Mouse (Mus musculus) MEL (cell line): ENCODE data around the gene Kif5a. TPM values are rescaled to one million over a fixed set of nuclear protein-coding genes. Genes with fewer than 3 reads are reported as not detected.
A peak's percentile ranks its signal among the peaks of the same experiment; 100 is the strongest.

Experiments
- DNase-seq: peaks from one replicate; pipeline ENCODE4 v3.0.0; 2011; ENCODE audit warnings: low read depth, low spot score
- H3K27ac ChIP-seq: 2 replicates; pipeline ENCODE4 v1.5.1; 2012; ENCODE audit warnings: low read depth, mild to moderate bottlenecking, control low read depth, low read length, moderate library complexity; ENCODE audit not compliant: control insufficient read depth
- H3K27me3 ChIP-seq, 2 experiments: fragments of 150-350 bp in 1 of 2; sonication (generic) in 1 of 2; 2 replicates each; pipeline ENCODE4 v1.6.1; 2012; ENCODE audit warnings: low read length in 2 of 2, mild to moderate bottlenecking in 2 of 2, improper control_type of control experiment in 1 of 2, moderate library complexity in 1 of 2; ENCODE audit not compliant: insufficient read depth in 2 of 2, control insufficient read depth in 1 of 2
- H3K36me3 ChIP-seq, 2 experiments: 2 replicates each; pipeline ENCODE4 v1.6.1; 2012 to 2014; ENCODE audit warnings: low read length in 2 of 2, improper control_type of control experiment in 1 of 2, inconsistent platforms in 1 of 2, mild to moderate bottlenecking in 1 of 2; ENCODE audit not compliant: insufficient read depth in 2 of 2, control insufficient read depth in 1 of 2
- H3K4me1 ChIP-seq, 2 experiments: fragments of 150-350 bp in 1 of 2; sonication (generic) in 1 of 2; 2 replicates each; pipeline ENCODE4 v1.6.1; 2012; ENCODE audit warnings: low read length in 2 of 2, improper control_type of control experiment in 1 of 2, mild to moderate bottlenecking in 1 of 2; ENCODE audit not compliant: insufficient read depth in 2 of 2, control insufficient read depth in 1 of 2
- H3K4me3 ChIP-seq, 2 experiments: fragments of 150-350 bp in 1 of 2; sonication (generic) in 1 of 2; 2 replicates each; pipeline ENCODE4 v1.5.1; 2012; ENCODE audit warnings: low read depth in 2 of 2, low read length in 2 of 2, mild to moderate bottlenecking in 2 of 2, moderate library complexity in 2 of 2, control low read depth in 1 of 2, improper control_type of control experiment in 1 of 2; ENCODE audit not compliant: control insufficient read depth in 1 of 2, insufficient read depth in 1 of 2
- H3K79me2 ChIP-seq: 2 replicates; pipeline ENCODE4 v1.6.1; 2012; ENCODE audit warnings: mild to moderate bottlenecking, low read length, moderate library complexity; ENCODE audit not compliant: control insufficient read depth, poor library complexity, insufficient read depth
- H3K9ac ChIP-seq: 2 replicates; pipeline ENCODE4 v1.6.1; 2012; ENCODE audit warnings: low read depth, mild to moderate bottlenecking, control low read depth, low read length, moderate library complexity; ENCODE audit not compliant: control insufficient read depth, poor library complexity, severe bottlenecking
- H3K9me3 ChIP-seq: fragments of 150-350 bp; sonication (generic); replicated peaks from 2 replicates; pipeline ENCODE4 v1.6.1; 2012; ENCODE audit warnings: mild to moderate bottlenecking, low read length, improper control_type of control experiment, moderate library complexity; ENCODE audit not compliant: insufficient read depth
- BHLHE40 ChIP-seq: IDR thresholded peaks from 2 replicates; pipeline ENCODE4 v1.6.1; 2012; ENCODE audit warnings: low read depth, mild to moderate bottlenecking, inconsistent platforms, low read length, improper control_type of control experiment, borderline replicate concordance
- CTCF ChIP-seq, 3 experiments: IDR thresholded peaks in 2 of 3; conservative IDR thresholded peaks in 1 of 3; 2 replicates each; pipeline ENCODE4 v1.5.1; 2011 to 2012; ENCODE audit warnings: low read length in 3 of 3, low read depth in 2 of 3, mild to moderate bottlenecking in 2 of 3, improper control_type of control experiment in 1 of 3, inconsistent platforms in 1 of 3, mixed read lengths in 1 of 3, moderate library complexity in 1 of 3; ENCODE audit not compliant: control insufficient read depth in 1 of 3, insufficient read depth in 1 of 3, poor library complexity in 1 of 3, severe bottlenecking in 1 of 3
- EP300 ChIP-seq, 2 experiments: IDR thresholded peaks; 2 replicates each; pipeline ENCODE4 v1.6.1; 2011; ENCODE audit warnings: improper control_type of control experiment in 2 of 2, low read length in 2 of 2, low read depth in 1 of 2, mild to moderate bottlenecking in 1 of 2
- ETS1 ChIP-seq: IDR thresholded peaks from 2 replicates; pipeline ENCODE4 v1.6.1; 2012; ENCODE audit warnings: low read depth, mild to moderate bottlenecking, inconsistent platforms, low read length, improper control_type of control experiment, moderate library complexity
- GABPA ChIP-seq: IDR thresholded peaks from 2 replicates; pipeline ENCODE4 v1.6.1; 2012; ENCODE audit warnings: low read depth, mild to moderate bottlenecking, inconsistent platforms, low read length, improper control_type of control experiment, moderate library complexity
- GATA1 ChIP-seq: IDR thresholded peaks from 2 replicates; pipeline ENCODE4 v1.6.1; 2011; ENCODE audit warnings: low read depth, low read length, improper control_type of control experiment
- HCFC1 ChIP-seq: IDR thresholded peaks from 2 replicates; pipeline ENCODE4 v1.6.1; 2012; ENCODE audit warnings: low read depth, mild to moderate bottlenecking, inconsistent platforms, low read length, improper control_type of control experiment, moderate library complexity
- JUND ChIP-seq: IDR thresholded peaks from 2 replicates; pipeline ENCODE4 v1.6.1; 2011; ENCODE audit warnings: low read depth, mild to moderate bottlenecking, improper control_type of control experiment, low read length
- KAT2A ChIP-seq: conservative IDR thresholded peaks from 2 replicates; pipeline ENCODE4 v1.6.1; 2012; ENCODE audit warnings: low read depth, low read length, improper control_type of control experiment, inconsistent platforms
- MAX ChIP-seq: IDR thresholded peaks from 2 replicates; pipeline ENCODE4 v1.6.1; 2011; ENCODE audit warnings: low read length, improper control_type of control experiment
- MAZ ChIP-seq: IDR thresholded peaks from 2 replicates; pipeline ENCODE4 v1.6.1; 2012; ENCODE audit warnings: low read depth, mild to moderate bottlenecking, inconsistent platforms, low read length, improper control_type of control experiment
- MYB ChIP-seq: IDR thresholded peaks from 2 replicates; pipeline ENCODE4 v1.6.1; 2011; ENCODE audit warnings: mild to moderate bottlenecking, low read depth, low read length, improper control_type of control experiment
- NELFE ChIP-seq: IDR thresholded peaks from 2 replicates; pipeline ENCODE4 v1.6.1; 2011; ENCODE audit warnings: low read depth, low read length, improper control_type of control experiment
- NRF1 ChIP-seq: IDR thresholded peaks from 2 replicates; pipeline ENCODE4 v1.6.1; 2014; ENCODE audit warnings: low read depth, mild to moderate bottlenecking, inconsistent platforms, low read length, improper control_type of control experiment, moderate library complexity; ENCODE audit not compliant: poor library complexity, insufficient read depth, severe bottlenecking
- UBTF ChIP-seq: IDR thresholded peaks from 2 replicates; pipeline ENCODE4 v1.6.1; 2012; ENCODE audit warnings: low read depth, mild to moderate bottlenecking, inconsistent platforms, low read length, improper control_type of control experiment, moderate library complexity, borderline replicate concordance; ENCODE audit not compliant: insufficient read depth
- USF2 ChIP-seq, 2 experiments: IDR thresholded peaks; 2 replicates each; pipeline ENCODE4 v1.6.1; 2011 to 2012; ENCODE audit warnings: improper control_type of control experiment in 2 of 2, low read length in 2 of 2, borderline replicate concordance in 1 of 2, inconsistent platforms in 1 of 2, low read depth in 1 of 2, mild to moderate bottlenecking in 1 of 2; ENCODE audit not compliant: insufficient read depth in 1 of 2
- ZKSCAN1 ChIP-seq: IDR thresholded peaks from 2 replicates; pipeline ENCODE4 v1.6.1; 2012; ENCODE audit warnings: low read depth, mild to moderate bottlenecking, inconsistent platforms, low read length, improper control_type of control experiment, moderate library complexity
- ZMIZ1 ChIP-seq: IDR thresholded peaks from 2 replicates; pipeline ENCODE4 v1.6.1; 2012; ENCODE audit warnings: low read depth, mild to moderate bottlenecking, inconsistent platforms, low read length, improper control_type of control experiment, moderate library complexity
- ZNF384 ChIP-seq: IDR thresholded peaks from 2 replicates; pipeline ENCODE4 v1.6.1; 2012; ENCODE audit warnings: low read depth, mild to moderate bottlenecking, inconsistent platforms, low read length, improper control_type of control experiment
- polyA plus RNA-seq, 2 experiments: library from polyadenylated mRNA; stranded (reverse) in 1 of 2; unstranded in 1 of 2; fragments of >175 nt in 1 of 2; fragments of >200 nt in 1 of 2; gene quantifications; 2 replicates each; pipeline versions ENCODE4 v1.2.1 to v1.2.4; 2012; ENCODE audit warnings: low replicate concordance in 2 of 2, low read depth in 1 of 2; ENCODE audit not compliant: insufficient read length in 2 of 2, insufficient read depth in 1 of 2, missing spikeins in 1 of 2
- total RNA-seq: library from RNA; depleted of rRNA; stranded (reverse); fragments of 300-350 nt; gene quantifications from 2 replicates; pipeline ENCODE4 v1.2.3, GENCODE M21; 2012

Gene Kif5a
- total and polyA plus RNA-seq, 3 experiments: 0.42 to 1.3 TPM; not detected in 1

DNA sequence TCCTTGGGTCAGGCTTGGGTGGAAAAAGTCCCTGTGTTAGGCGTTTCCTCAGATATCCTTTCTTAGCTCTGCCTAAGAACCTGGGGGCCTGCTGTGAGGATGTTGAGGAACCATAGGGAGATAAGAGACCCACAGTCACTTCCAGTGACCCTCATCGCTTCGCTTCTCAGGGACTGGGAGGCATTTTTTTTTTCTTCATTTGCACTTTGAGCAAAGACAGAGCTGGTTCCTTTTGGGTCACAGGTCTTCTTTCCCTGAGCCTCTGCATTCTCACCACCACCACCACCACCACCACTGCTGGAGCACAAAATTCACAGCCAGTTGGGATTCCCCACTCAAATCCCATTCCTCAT, 82.5 kb downstream of the Kif5a start:
- TF ChIP-seq GATA1: peak; percentile 34; the same call in 1 of the 2 replicates
- TF ChIP-seq JUND: no peak
- no peak for TF ChIP-seq ETS1
- TF ChIP-seq MAZ: no peak
- peak; percentile 69 for TF ChIP-seq ZNF384
- no peak for TF ChIP-seq EP300 (IDR thresholded peaks at IDR 0.05; ENCODE audit: low read depth in 1 of 2, low read length in 2 of 2)
- TF ChIP-seq, all 39 proteins: peak for 2
- H3K27ac ChIP-seq: no peak overlapping the region
- peaks cover 0 to 15% of the 10 kb centered on the region in 2 experiments; a peak in 3 of 4 replicates for H3K4me1 ChIP-seq
- H3K9ac ChIP-seq: no peak overlapping the region
- H3K36me3 ChIP-seq: peaks cover 0 to 4% of the 10 kb centered on the region in 2 experiments; a peak in 2 of 4 replicates
- no peaks in the 10 kb centered on the region for H3K79me2 ChIP-seq
- H3K9me3 ChIP-seq: no peaks in the 10 kb centered on the region
- peak; percentile 43 for DNase-seq
- no peaks in the 10 kb centered on the region for H3K27me3 ChIP-seq
- no peak overlapping the region for H3K4me3 ChIP-seq

DNA sequence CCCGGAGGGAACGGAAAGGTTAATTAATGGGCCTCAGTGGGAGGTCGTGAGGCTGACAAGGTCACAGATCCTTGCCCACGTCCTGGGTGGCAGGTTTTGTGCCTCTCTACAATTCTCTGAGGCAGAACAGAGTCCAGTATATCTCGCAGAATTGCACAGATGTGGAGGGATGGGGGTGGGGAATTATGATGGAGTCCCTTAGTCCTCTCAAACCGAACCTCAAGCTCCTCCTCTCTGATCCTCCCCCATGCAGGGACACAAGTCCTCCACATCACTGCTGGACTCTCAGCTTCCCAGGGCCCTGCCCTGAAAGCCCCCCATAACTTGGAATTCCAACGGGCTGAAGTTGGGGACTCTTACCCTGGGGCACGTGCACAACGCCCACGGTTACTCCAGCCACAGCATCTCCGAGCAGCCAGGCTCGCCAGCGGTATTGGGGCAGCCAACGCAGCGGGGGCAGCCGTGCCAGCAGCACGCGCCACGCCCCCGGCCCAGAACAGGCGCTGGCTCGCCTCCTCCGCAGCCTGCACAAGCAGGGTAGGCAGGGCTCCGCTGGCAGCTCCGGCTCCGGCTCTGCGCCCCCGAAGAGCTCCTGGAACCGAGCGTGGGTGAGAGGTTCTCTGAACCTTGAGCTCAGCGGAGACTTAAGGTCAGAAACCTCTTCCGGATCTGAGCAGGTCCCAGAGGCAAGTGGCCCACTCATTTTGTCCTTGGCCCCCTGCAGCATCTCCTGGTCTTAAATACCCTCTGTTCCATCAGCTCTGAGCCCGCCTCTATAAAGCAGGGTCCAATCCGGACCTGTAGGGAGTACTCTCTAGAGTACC, 83.1 kb downstream of the Kif5a start, which contains the start of gene Slc26a10:
TSS of gene Slc26a10 (minus strand) at position 775 of the 824 bp plus-strand sequence.
- H3K27ac ChIP-seq: no peak within 1 kb of the TSS
- peaks cover 0 to 15% of the 10 kb centered on the region in 2 experiments; a peak in 3 of 4 replicates for H3K4me1 ChIP-seq
- no peak for DNase-seq
- no peaks in the 10 kb centered on the region for H3K79me2 ChIP-seq
- H3K36me3 ChIP-seq: peaks cover 0 to 4% of the 10 kb centered on the region in 2 experiments; a peak in 2 of 4 replicates
- no peaks in the 10 kb centered on the region for H3K27me3 ChIP-seq
- no peak for TF ChIP-seq MAX
- TF ChIP-seq HCFC1: no peak
- TF ChIP-seq MYB: no peak
- no peak for TF ChIP-seq NELFE
- no peak for TF ChIP-seq KAT2A
- TF ChIP-seq CTCF (IDR thresholded peaks at IDR 0.05 in 2 of 3, conservative IDR thresholded peaks at IDR 0.05 in 1 of 3; ENCODE audit: control insufficient read depth in 1 of 3, insufficient read depth in 1 of 3, low read depth in 2 of 3, low read length in 3 of 3, poor library complexity in 1 of 3, severe bottlenecking in 1 of 3): no peak
- TF ChIP-seq BHLHE40: no peak
- TF ChIP-seq ZKSCAN1: no peak
- TF ChIP-seq GABPA: no peak
- no peak for TF ChIP-seq UBTF
- no peak for TF ChIP-seq EP300 (IDR thresholded peaks at IDR 0.05; ENCODE audit: low read depth in 1 of 2, low read length in 2 of 2)
- TF ChIP-seq USF2 (IDR thresholded peaks at IDR 0.05; ENCODE audit: borderline replicate concordance in 1 of 2, insufficient read depth in 1 of 2, low read depth in 1 of 2, low read length in 2 of 2): no peak
- no peak for TF ChIP-seq NRF1
- TF ChIP-seq ZMIZ1: no peak
- H3K9ac ChIP-seq: no peak within 1 kb of the TSS
- no peak within 1 kb of the TSS for H3K4me3 ChIP-seq
- no peaks in the 10 kb centered on the region for H3K9me3 ChIP-seq
